Mouse (Mus musculus) forebrain, embryonic 11.5 days (tissue): ENCODE results near the gene Nek4. TPM values are rescaled to one million over a fixed set of nuclear protein-coding genes. Genes with fewer than 3 reads are reported as not detected.
A peak's percentile ranks its signal among the peaks of the same experiment; 100 is the strongest.

ENCODE experiments used
- ATAC-seq: fragments of 200-750 bp; cut with Nextera tagmentation; replicated peaks from 2 replicates; pipeline ENCODE4 v1.8.0; 2017; ENCODE audit warnings: moderate TSS enrichment; ENCODE audit not compliant: low FRiP score
- DNase-seq: peaks from one replicate; pipeline ENCODE4 v3.0.0-alpha.2; 2017; ENCODE audit warnings: low spot score
- H3K27ac ChIP-seq: fragments of 300-500 bp; sonication (generic); 2 replicates; pipeline ENCODE4 v1.5.1; 2014; ENCODE audit warnings: low read depth, low read length
- H3K27me3 ChIP-seq: fragments of 300-500 bp; sonication (generic); 2 replicates; pipeline ENCODE4 v1.6.1; 2014; ENCODE audit warnings: mild to moderate bottlenecking, low read length, mixed read lengths; ENCODE audit not compliant: control insufficient read depth, insufficient read depth
- H3K36me3 ChIP-seq: fragments of 300-500 bp; sonication (generic); 2 replicates; pipeline ENCODE4 v1.6.1; 2014; ENCODE audit warnings: mild to moderate bottlenecking, low read length, moderate library complexity, mixed read lengths; ENCODE audit not compliant: control insufficient read depth, insufficient read depth
- H3K4me1 ChIP-seq: fragments of 300-500 bp; sonication (generic); replicated peaks from 2 replicates; pipeline ENCODE4 v1.6.1; 2014; ENCODE audit warnings: low read length, mixed read lengths; ENCODE audit not compliant: control insufficient read depth, insufficient read depth
- H3K4me2 ChIP-seq: fragments of 300-500 bp; sonication (generic); 2 replicates; pipeline ENCODE4 v1.6.1; 2014; ENCODE audit warnings: low read depth, mild to moderate bottlenecking, low read length, moderate library complexity, mixed read lengths; ENCODE audit not compliant: severe bottlenecking
- H3K4me3 ChIP-seq: fragments of 300-500 bp; sonication (generic); 2 replicates; pipeline ENCODE4 v1.5.1; 2014; ENCODE audit warnings: low read depth, low read length
- H3K9ac ChIP-seq: fragments of 300-500 bp; sonication (generic); 2 replicates; pipeline ENCODE4 v1.6.1; 2014; ENCODE audit warnings: low read length
- H3K9me3 ChIP-seq: fragments of 300-500 bp; sonication (generic); 2 replicates; pipeline ENCODE4 v1.6.1; 2016; ENCODE audit warnings: low read length, mixed read lengths; ENCODE audit not compliant: control insufficient read depth
- WGBS: fragments of 180-500 bp; shearing (Covaris S2); extraction: QIAGEN DNeasy Blood & Tissue Kit; methylation state at CpG from one replicate; pipeline ENCODE4 v1.1.7; 2014; 5-methylcytosine and 5-hydroxymethylcytosine counted together
- polyA plus RNA-seq: library from polyadenylated mRNA; unstranded; fragments of >200 nt; fragmentation: Nextera tagmentation; extraction: Ambion mirVana; gene quantifications from 2 replicates; pipeline ENCODE4 v1.2.1, GENCODE M21; 2014

The Nek4 gene
- polyA plus RNA-seq, 1 experiment from 2014 or later, result 22.4 TPM

DNA sequence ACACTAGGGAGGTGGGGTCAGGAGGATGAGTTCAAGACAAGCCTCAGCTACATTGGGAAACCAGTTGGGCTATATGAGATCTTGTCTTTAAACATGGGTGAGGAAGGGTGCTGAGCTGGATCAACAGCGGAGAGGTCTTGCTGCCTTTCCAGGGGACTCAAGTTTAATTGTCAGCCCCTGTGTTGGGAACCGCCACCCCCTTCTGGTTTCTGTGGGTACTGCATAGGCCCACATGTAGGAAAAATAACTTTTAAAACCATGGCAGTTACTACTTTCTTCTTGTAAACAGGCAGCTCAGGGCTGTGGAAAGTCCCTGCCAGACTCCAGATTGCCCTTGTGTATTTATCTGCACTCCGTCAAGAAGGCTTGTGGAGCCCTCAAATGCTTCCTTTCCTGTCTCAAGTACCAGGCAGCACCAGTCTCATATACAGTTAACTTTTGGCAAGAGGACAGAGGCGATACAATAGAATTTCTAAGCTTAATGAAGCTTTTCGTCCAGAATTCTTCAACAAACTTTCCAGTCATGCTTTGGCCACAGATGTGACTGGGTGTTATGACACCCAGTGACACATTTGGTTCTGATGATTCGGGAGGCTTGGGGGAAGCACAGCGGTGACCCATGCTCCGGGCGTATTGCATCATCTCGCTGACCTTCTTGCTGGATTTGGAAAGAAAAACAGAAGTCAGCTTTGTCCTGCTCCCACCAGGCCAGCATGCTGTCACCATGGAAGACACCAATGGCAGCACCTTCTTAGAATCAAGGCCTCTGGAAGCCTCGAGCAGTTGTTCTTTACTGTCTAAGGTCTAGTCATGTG, 7.1 kb upstream of the Nek4 start:
- 70% methylated on average over 11 of the region's 11 CpGs for WGBS
- Histone ChIP-seq H3K9ac (no peak overlapping the region), H3K4me1 (no peaks in the 10 kb centered on the region), H3K27ac (no peak overlapping the region), H3K36me3 (no peaks in the 10 kb centered on the region), H3K9me3 (no peaks in the 10 kb centered on the region), H3K4me2 (no peak overlapping the region), H3K4me3 (no peak overlapping the region), H3K27me3 (no peaks in the 10 kb centered on the region)
- DNase-seq (peak; percentile 75), ATAC-seq (no peak)

DNA sequence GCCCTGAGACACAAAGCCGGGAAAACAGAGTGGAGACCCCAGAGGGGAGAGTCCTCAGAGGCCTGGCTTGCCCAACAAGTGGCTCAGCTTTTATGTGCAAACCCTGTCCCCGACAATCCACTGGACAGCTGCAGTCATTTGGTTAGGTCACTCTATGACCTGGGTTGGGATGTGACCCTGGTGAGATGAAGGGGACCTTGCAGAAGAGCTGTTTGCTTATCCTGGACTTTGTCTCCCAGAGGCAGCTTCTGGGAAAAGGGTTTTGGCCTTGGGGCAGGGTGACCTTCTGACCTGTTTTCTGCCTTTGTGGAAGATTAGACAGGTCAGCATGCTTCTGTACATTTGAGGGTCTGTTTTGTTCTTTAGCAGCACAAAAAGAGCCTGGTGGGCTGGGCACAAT, 6.4 kb upstream of the Nek4 start:
- Histone ChIP-seq H3K4me2 (no peak overlapping the region), H3K4me3 (no peak overlapping the region), H3K27ac (no peak overlapping the region), H3K9ac (no peak overlapping the region), H3K27me3 (no peaks in the 10 kb centered on the region), H3K9me3 (no peaks in the 10 kb centered on the region), H3K36me3 (no peaks in the 10 kb centered on the region), H3K4me1 (no peaks in the 10 kb centered on the region)
- DNase-seq (no peak), ATAC-seq (no peak)
- 80% methylated on average over 2 of the region's 2 CpGs for WGBS

DNA sequence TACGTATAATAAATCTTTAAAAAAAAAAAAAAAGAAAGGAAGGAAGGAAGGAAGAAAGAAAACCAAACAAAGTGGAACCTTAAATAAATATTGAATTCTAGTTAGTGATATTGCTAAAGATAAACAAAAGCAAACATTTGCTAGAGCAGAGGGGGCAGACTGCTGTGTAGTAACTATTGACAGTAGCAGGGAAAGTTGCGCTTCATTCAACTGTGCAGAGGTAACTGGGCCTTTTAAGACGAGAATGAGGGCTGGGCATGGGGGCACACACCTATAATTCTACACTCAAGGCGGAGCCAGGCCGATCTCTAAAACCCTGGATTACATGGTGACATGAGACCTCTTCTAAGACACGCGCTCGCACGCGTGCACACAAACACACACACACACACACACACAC, 1.2 kb upstream of the Nek4 start:
- WGBS, result 94% methylated on average over 10 of the region's 10 CpGs
- H3K27me3 ChIP-seq, result no peaks in the 10 kb centered on the region
- H3K9ac ChIP-seq, result no peak overlapping the region
- ATAC-seq, result no peak
- DNase-seq, result peak; percentile 7
- no peaks in the 10 kb centered on the region for H3K9me3 ChIP-seq
- no peak overlapping the region for H3K27ac ChIP-seq
- no peaks in the 10 kb centered on the region for H3K36me3 ChIP-seq
- H3K4me2 ChIP-seq, result no peak overlapping the region
- H3K4me3 ChIP-seq, result no peak overlapping the region
- H3K4me1 ChIP-seq, result peaks cover 2% of the 10 kb centered on the region; the same call in 1 of the 2 replicates

DNA sequence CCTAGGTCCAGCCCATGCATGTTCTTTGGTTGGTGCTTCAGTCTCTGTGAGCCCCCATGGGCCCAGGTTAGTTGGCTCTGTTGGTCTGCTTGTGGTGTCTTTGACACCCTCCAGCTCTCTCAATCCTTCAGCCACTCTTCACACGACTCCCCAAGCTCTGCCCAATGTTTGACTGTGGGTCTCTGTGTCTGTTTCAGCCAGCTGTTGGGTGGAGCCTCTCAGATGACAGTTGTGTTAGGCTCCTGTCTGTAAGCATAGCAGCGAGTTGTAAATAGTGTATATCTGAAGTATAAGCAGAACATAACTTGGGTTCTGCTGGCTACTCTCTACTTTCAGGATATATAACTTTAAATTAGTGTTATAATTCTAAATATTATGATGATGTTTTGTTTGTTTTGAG, 7.3 kb downstream of the Nek4 start:
- H3K27ac ChIP-seq, result no peak overlapping the region
- H3K4me2 ChIP-seq, result no peak overlapping the region
- H3K4me1 ChIP-seq, result no peaks in the 10 kb centered on the region
- H3K36me3 ChIP-seq, result no peaks in the 10 kb centered on the region; the same call in 1 of the 2 replicates
- no peaks in the 10 kb centered on the region for H3K9me3 ChIP-seq
- WGBS, result 80% methylated on average over 2 of the region's 2 CpGs
- no peaks in the 10 kb centered on the region for H3K27me3 ChIP-seq
- no peak for DNase-seq
- no peak for ATAC-seq
- H3K4me3 ChIP-seq, result no peak overlapping the region
- no peak overlapping the region for H3K9ac ChIP-seq

GRCm38 (mm10) chr14:30959031-30959430, 7.9 kb downstream of the Nek4 start:
- no peak overlapping the region for H3K9ac ChIP-seq
- no peaks in the 10 kb centered on the region for H3K27me3 ChIP-seq
- DNase-seq (no peak), ATAC-seq (no peak)
- H3K4me2 ChIP-seq, result no peak overlapping the region
- H3K27ac ChIP-seq, result no peak overlapping the region
- WGBS, result 93% methylated on average over 4 of the region's 4 CpGs
- no peaks in the 10 kb centered on the region; the same call in 1 of the 2 replicates for H3K36me3 ChIP-seq
- H3K4me1 ChIP-seq, result no peaks in the 10 kb centered on the region
- H3K4me3 ChIP-seq, result no peak overlapping the region
- H3K9me3 ChIP-seq, result no peaks in the 10 kb centered on the region

DNA sequence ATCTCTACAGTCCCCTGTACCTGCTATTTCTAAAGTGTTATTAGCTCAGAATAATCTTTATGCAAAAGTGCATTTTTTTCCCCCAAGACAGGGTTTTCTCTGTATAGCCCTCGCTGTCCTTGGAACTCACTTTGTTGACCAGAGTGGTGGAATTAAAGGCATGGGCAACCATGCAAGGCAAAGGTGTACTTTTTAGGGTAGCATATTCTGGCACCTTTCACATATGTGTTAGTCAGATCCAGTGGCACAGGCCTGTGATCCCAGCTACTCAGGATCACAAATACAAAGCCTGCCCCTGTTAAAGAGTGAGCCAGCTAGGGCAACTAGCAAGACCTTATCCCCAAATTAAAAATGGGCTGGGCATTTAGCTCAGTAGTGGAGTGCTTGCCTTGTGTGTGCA, 9.2 kb downstream of the Nek4 start:
- Histone ChIP-seq H3K27ac (no peak overlapping the region), H3K4me3 (no peak overlapping the region), H3K4me2 (no peak overlapping the region), H3K36me3 (no peaks in the 10 kb centered on the region; the same call in 1 of the 2 replicates), H3K27me3 (no peaks in the 10 kb centered on the region), H3K4me1 (no peaks in the 10 kb centered on the region), H3K9ac (no peak overlapping the region), H3K9me3 (no peaks in the 10 kb centered on the region)
- WGBS, result 91% methylated on average over 1 of the region's 1 CpGs
- DNase-seq, result no peak
- ATAC-seq, result no peak

DNA sequence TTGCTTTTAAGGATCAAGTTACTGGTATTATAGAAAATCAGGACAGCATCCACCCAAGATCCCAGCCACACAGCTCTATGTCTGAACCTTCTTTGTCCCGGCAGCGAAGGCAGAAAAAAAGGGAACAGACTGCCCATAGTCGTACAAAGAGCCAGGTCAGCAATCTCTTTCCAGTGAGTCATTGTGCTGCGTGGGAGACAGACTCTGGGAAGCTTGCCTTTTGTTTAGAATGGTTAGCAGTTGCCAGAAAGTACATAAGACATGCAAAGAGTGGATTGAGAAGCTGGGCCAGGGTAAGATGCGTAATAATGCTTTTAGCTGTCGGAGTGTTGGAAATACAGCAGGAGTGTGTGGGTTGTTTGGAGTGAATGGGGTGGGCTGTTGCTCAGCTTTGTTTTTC, 23.0 kb downstream of the Nek4 start:
- H3K4me3 ChIP-seq, result no peak overlapping the region
- H3K27me3 ChIP-seq, result no peaks in the 10 kb centered on the region
- no peaks in the 10 kb centered on the region for H3K4me1 ChIP-seq
- 69% methylated on average over 6 of the region's 6 CpGs for WGBS
- H3K4me2 ChIP-seq, result no peak overlapping the region
- H3K36me3 ChIP-seq, result peaks cover 2% of the 10 kb centered on the region; the same call in 1 of the 2 replicates
- no peak overlapping the region for H3K27ac ChIP-seq
- H3K9ac ChIP-seq, result no peak overlapping the region
- H3K9me3 ChIP-seq, result no peaks in the 10 kb centered on the region
- ATAC-seq (no peak), DNase-seq (no peak)

GRCm38 (mm10) chr14:30976222-30976621, 25.0 kb downstream of the Nek4 start:
- 86% methylated on average over 3 of the region's 3 CpGs for WGBS
- H3K4me3 ChIP-seq, result no peak overlapping the region
- no peaks in the 10 kb centered on the region for H3K27me3 ChIP-seq
- H3K9ac ChIP-seq, result no peak overlapping the region
- H3K27ac ChIP-seq, result no peak overlapping the region
- H3K9me3 ChIP-seq, result no peaks in the 10 kb centered on the region
- no peak for ATAC-seq
- H3K4me1 ChIP-seq, result no peaks in the 10 kb centered on the region
- no peak for DNase-seq
- no peak overlapping the region for H3K4me2 ChIP-seq
- peaks cover 2% of the 10 kb centered on the region; the same call in 1 of the 2 replicates for H3K36me3 ChIP-seq

- Histone ChIP-seq H3K27ac (no peak overlapping the region), H3K4me1 (0 out of 2 replicates have a peak, but pooled peaks cover 4% of the 10 kb centered on the region), H3K27me3 (no peaks in the 10 kb centered on the region), H3K4me2 (no peak overlapping the region), H3K9me3 (no peaks in the 10 kb centered on the region), H3K9ac (no peak overlapping the region), H3K4me3 (no peak overlapping the region), H3K36me3 (no peaks in the 10 kb centered on the region)
- DNase-seq (no peak), ATAC-seq (no peak)
Observed at GRCm38 (mm10) chr14:30996417-30996816, 45.2 kb downstream of the Nek4 start.
